Mouse (Mus musculus): Measurements from ENCODE around the gene Slc1a7.

Slc1a7 gene

DNA sequence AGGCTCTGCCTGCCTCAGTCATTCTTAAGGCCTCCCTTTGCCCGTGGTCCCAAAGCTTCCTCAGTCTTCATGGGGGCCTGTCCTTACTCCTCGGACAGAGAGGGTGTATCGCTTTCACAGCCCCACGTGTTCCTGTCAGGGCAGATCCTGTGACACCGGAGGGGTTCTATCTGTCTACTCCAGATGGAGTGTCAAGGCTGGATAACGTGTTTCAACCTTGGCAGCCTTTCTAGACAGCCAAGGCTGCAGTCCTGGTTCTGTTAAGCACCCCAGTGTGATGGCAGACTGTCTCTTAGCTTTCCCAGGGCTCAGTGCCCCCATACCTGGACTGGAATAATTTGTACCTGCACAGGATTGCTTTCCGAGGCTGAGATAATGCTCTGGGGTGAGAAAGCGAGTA is 40.4 kb downstream of the Slc1a7 start:
- in situ Hi-C loops (cut with MboI, MseI), result no loop called here

DNA sequence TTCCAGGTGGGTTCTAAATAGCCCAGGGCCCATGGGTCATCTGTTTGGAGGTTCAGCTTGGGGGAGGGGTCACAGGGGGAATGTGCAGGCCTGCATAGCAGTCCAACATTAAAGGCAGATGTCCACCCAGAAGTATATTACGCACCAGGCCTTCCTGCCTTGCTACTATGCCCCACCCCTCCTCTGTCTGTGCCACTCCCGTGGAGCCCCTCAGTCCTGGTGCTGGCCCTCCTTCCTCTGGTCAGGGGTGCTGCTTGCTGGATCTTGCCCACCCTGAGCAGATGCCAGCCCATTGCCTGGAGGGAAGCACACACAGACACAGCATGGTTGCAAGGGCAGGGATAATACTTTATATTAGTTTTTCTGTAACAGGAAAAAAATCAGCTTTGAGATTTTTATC is 46.3 kb downstream of the Slc1a7 start:
- in situ Hi-C loops (cut with MboI, MseI), result no loop called here

GRCm38 (mm10) chr4:108015067-108015765 is 47.1 kb downstream of the Slc1a7 start:
- in situ Hi-C loops (cut with MboI, MseI), result loop anchor here in 1 of 2 experiments (5.0 kb wide), 1 partner anchor 1147 kb away; no protein-coding TSS in a partner anchor

DNA sequence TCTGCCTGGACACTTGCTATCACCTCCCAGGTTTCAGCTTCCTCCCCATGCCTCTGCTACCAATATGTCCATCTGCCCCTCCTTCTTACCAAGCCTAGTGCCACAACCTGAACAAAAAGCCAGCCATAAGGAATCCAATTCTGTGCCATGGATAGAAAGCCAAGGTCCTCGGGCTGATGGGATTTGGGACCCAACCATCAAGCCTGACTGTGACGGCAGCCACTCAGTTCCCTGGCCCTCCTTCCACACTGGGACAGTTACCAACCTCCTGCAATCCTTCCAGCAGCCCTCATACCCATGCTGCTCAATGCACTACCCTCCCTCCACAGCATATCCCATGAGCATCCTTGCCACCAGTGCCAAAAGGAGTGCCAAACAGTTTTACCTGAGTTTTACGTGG is 48.2 kb downstream of the Slc1a7 start:
- in situ Hi-C loops (cut with MboI, MseI), result loop anchor here in 1 of 2 experiments (5.0 kb wide), 1 partner anchor 1146 kb away; no protein-coding TSS in a partner anchor

GRCm38 (mm10) chr4:108017839-108018238 is 49.7 kb downstream of the Slc1a7 start:
- in situ Hi-C loops (cut with MboI, MseI), result loop anchor here in 1 of 2 experiments (5.0 kb wide), 1 partner anchor 1144 kb away; no protein-coding TSS in a partner anchor

- in situ Hi-C loops (cut with MboI, MseI), result loop anchor here in 1 of 2 experiments (5.0 kb wide), 1 partner anchor 1144 kb away; no protein-coding TSS in a partner anchor
Observed at GRCm38 (mm10) chr4:108018241-108018923, 50.2 kb downstream of the Slc1a7 start.

GRCm38 (mm10) chr4:108018961-108019921 is 51.1 kb downstream of the Slc1a7 start:
- in situ Hi-C loops (cut with MboI, MseI), result loop anchor here in 1 of 2 experiments (5.0 kb wide), 1 partner anchor 1143 kb away; no protein-coding TSS in a partner anchor

GRCm38 (mm10) chr4:108020178-108020577 is 52.0 kb downstream of the Slc1a7 start:
- in situ Hi-C loops (cut with MboI, MseI), result no loop called here

DNA sequence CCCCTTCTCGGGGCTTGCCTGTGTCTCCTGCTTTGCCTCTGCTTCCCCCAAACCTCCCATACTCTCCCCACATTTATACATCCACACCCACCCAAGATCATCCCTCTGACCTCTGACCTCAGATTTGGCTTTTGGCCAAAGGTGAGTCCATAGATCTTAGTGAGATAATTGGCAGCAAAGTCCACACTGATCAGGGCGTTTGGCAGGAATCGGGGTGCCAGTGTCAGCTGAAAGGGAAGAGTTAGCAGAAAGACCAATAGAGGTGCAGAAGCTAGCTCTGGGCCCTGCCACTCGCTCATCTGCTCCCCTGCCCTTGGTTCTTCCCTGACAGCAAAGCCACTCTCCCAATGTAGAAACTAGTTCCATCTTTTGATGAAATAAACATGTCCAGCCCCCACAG is 55.1 kb downstream of the Slc1a7 start:
- in situ Hi-C loops (cut with MboI, MseI), result no loop called here

GRCm38 (mm10) chr4:108024641-108025040 is 56.5 kb downstream of the Slc1a7 start:
- in situ Hi-C loops (cut with MboI, MseI), result no loop called here

- in situ Hi-C loops (cut with MboI, MseI), result no loop called here
Observed at GRCm38 (mm10) chr4:108025269-108025668, 57.1 kb downstream of the Slc1a7 start.

DNA sequence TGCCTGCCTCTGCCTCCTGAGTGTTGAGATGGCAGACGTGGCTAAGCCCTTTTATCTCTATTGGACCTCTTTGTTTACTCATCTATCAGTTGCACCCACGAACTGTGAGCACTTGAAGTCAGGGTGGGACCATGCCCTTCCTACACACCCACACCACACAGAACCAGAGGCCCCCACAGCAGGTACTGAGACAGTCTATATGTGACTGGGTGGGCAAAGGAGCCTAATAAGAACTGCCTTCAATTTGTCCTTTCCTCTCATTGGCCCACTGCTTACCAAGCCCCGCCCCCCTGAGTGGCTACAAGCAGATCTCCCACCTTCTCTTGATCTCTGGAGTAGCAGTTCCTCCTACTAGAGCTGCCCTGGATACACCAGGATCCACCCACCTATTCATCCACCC is 58.1 kb downstream of the Slc1a7 start:
- in situ Hi-C loops (cut with MboI, MseI), result no loop called here

GRCm38 (mm10) chr4:108030888-108031501 is 62.9 kb downstream of the Slc1a7 start:
- in situ Hi-C loops (cut with MboI, MseI), result no loop called here

- in situ Hi-C loops (cut with MboI, MseI), result no loop called here
Observed at GRCm38 (mm10) chr4:108031502-108032351, 63.6 kb downstream of the Slc1a7 start.

DNA sequence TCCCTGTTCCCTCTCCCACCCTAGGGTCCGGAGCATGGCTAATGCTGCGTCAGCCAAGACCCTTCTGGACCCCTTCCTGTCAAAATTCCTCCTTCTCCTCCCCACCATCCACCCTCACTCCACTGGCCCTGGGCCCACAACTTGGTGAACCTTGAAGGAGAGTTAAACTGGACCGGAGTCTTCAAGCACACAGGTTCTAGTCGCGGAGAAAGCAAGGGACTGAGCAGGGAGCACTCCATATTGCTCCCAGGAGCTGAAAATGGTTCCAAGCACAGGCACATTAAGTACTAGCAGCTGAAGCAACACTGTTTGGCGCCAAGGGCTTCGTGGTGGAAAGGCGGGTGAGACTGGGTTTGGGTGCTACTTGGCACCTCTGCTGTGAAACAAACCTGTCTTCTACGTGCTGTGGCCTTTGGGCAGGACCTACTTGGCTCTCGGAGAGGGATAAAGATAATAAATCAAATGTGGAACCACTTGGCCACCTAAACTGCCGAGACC is 64.3 kb downstream of the Slc1a7 start:
- in situ Hi-C loops (cut with MboI, MseI), result no loop called here

GRCm38 (mm10) chr4:108033041-108033764 is 65.1 kb downstream of the Slc1a7 start:
- in situ Hi-C loops (cut with MboI, MseI), result no loop called here

DNA sequence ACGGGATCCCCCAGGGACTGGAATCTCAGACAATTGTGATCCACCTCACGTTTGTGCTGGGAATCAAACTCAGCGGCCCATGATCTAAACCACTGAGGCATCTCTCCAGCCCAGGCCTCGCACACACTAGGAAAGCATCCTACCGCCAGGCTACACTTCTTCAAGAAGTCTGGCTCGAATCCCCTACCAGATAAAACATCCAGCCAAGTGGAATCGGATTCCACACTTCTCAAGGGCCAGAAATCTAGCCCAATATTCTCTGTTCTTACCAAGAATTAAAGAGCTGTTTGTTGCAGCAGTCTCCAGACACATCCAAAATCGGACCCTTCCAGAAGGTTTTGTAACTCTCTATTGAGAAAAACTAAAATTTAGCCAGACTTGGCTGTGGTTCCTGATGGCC is 68.9 kb downstream of the Slc1a7 start:
- in situ Hi-C loops (cut with MboI, MseI), result no loop called here

DNA sequence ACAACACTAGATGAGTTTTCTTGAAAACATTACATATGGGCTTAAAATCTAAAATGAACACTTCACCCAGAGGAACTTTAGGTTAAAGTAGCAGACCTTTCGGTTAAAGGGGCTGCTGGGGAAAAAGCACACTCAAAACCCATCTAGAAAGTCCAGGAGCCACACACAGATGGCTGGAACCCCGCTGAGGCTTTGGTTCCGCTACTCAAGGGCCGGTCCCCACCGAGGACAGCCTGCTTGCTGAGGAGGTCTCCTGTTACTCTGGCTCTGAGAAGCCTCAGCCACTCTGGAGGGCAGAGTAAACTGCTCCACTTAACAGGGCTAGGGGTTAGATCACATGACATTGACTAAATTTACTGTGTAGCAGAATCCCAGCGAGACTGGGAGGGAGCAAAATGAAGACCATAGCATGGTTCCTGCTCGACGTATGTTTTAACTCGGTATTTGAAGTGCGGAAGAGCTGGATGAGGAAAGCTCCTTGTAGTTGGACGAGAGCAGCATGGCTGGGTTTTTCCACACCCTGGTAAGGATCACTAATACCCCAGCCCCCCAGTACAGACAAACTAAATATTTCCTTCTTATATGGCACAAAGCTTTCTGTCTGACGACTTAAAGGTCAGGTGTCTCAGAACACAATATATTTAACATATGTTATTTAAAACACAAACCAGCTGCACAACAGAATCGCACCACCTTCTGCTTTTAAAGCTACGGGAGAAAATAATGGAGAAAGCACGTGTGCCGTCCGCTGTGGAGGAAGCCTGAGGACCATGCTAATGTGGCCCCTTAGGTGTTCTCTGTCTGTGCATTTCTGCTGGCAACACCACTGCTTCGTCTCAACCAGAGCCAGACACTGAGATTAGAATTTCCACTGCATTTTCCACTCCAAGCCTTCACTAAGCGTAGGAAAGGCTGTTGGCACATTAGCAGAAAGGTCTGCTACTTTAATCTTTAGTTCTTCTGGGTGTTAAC is 77.3 kb downstream of the Slc1a7 start:
- in situ Hi-C loops (cut with MboI, MseI), result no loop called here
